Mouse (Mus musculus) cerebellum, adult 2 months (tissue): ENCODE results near the gene 6430628N08Rik.

ENCODE experiments used
- CTCF ChIP-seq: fragments of 200-500 bp; IDR thresholded peaks from 2 replicates; pipeline ENCODE4 v1.5.1; 2011; ENCODE audit warnings: low read depth, mild to moderate bottlenecking, control low read depth, low read length, moderate library complexity, borderline replicate concordance; ENCODE audit not compliant: insufficient read depth
- POLR2A ChIP-seq: fragments of 200-500 bp; IDR thresholded peaks from 2 replicates; pipeline ENCODE4 v1.6.1; 2011; ENCODE audit warnings: low read length, control low read depth, borderline replicate concordance; ENCODE audit not compliant: insufficient read depth

DNA sequence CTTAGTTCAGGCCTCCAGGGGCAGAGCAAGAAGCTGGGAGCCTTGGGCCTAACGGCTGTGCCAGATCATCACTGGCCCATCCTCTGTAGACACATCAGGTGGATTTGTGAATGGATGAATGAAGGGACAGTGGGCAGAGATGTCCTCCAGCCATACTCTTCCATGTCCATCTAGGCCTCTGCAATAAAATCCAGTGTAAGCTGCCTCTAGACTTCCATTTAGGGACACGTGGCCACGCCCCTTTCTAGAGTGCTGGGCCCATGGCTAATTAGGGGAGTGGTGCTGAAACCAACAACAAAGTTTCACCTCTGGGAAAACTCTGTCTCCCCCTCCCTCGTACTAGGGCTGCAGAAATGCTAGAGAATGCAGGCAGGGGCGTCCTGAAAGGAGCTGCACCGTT lies 399 bp upstream of the 6430628N08Rik start:
- TF ChIP-seq POLR2A = no peak
- no peak for TF ChIP-seq CTCF
